Mouse (Mus musculus) MEL (cell line): ENCODE measurements around the gene Map1s.

Experiments
- CTCF ChIP-seq, 3 experiments: IDR thresholded peaks in 2 of 3; conservative IDR thresholded peaks in 1 of 3; 2 replicates each; pipeline ENCODE4 v1.5.1; 2011 to 2012; ENCODE audit warnings: low read length in 3 of 3, low read depth in 2 of 3, mild to moderate bottlenecking in 2 of 3, improper control_type of control experiment in 1 of 3, inconsistent platforms in 1 of 3, mixed read lengths in 1 of 3, moderate library complexity in 1 of 3; ENCODE audit not compliant: control insufficient read depth in 1 of 3, insufficient read depth in 1 of 3, poor library complexity in 1 of 3, severe bottlenecking in 1 of 3
- EP300 ChIP-seq, 2 experiments: IDR thresholded peaks; 2 replicates each; pipeline ENCODE4 v1.6.1; 2011; ENCODE audit warnings: improper control_type of control experiment in 2 of 2, low read length in 2 of 2, low read depth in 1 of 2, mild to moderate bottlenecking in 1 of 2
- GATA1 ChIP-seq: IDR thresholded peaks from 2 replicates; pipeline ENCODE4 v1.6.1; 2011; ENCODE audit warnings: low read depth, low read length, improper control_type of control experiment
- UBTF ChIP-seq: IDR thresholded peaks from 2 replicates; pipeline ENCODE4 v1.6.1; 2012; ENCODE audit warnings: low read depth, mild to moderate bottlenecking, inconsistent platforms, low read length, improper control_type of control experiment, moderate library complexity, borderline replicate concordance; ENCODE audit not compliant: insufficient read depth
- ZC3H11A ChIP-seq: IDR thresholded peaks from 2 replicates; pipeline ENCODE4 v1.6.1; 2012; ENCODE audit warnings: low read depth, mild to moderate bottlenecking, inconsistent platforms, low read length, improper control_type of control experiment

- TF ChIP-seq ZC3H11A (no peak), GATA1 (no peak), EP300 (IDR thresholded peaks at IDR 0.05; ENCODE audit: low read depth in 1 of 2, low read length in 2 of 2) (no peak), UBTF (no peak), CTCF (IDR thresholded peaks at IDR 0.05 in 2 of 3, conservative IDR thresholded peaks at IDR 0.05 in 1 of 3; ENCODE audit: control insufficient read depth in 1 of 3, insufficient read depth in 1 of 3, low read depth in 2 of 3, low read length in 3 of 3, poor library complexity in 1 of 3, severe bottlenecking in 1 of 3) (no peak)
These were observed 31.5 kb downstream of the Map1s start for GRCm38 (mm10) chr8:70937200-70937599.
